Mouse (Mus musculus): ENCODE measurements around the gene Tmem63a. TPM values are rescaled to one million over a fixed set of nuclear protein-coding genes. Genes with fewer than 3 reads are reported as not detected.

The Tmem63a gene
- polyA plus RNA-seq, 1 experiment from 2014 or later: 10.0 TPM

GRCm38 (mm10) chr1:181022265-181022664, 80.1 kb downstream of the Tmem63a start:
- Histone ChIP-seq H3K36me3 (no peaks in the 10 kb centered on the region), H3K27me3 (peaks cover 11% of the 10 kb centered on the region), H3K27ac (no peak overlapping the region), H3K4me3 (no peak overlapping the region), H3K4me2 (no peak overlapping the region), H3K9me3 (replicated peaks) (no peaks in the 10 kb centered on the region), H3K9ac (no peak overlapping the region), H3K4me1 (replicated peaks) (peaks cover 4% of the 10 kb centered on the region; the same call in 1 of the 2 replicates)
- WGBS: 19% methylated on average over 1 of the region's 1 CpGs
- no peak for ATAC-seq (replicated peaks; ENCODE audit: insufficient number of reproducible peaks, insufficient read depth, low FRiP score, low read depth)

Other genes starting within 250 kb of the Tmem63a start
- gene Mixl1, start 245.3 kb upstream of the Tmem63a start, polyA plus RNA-seq (2015; fragmentation: Nextera tagmentation; extraction: Ambion mirVana): 0.08 TPM in 1 of 2 replicates, not detected in the other
- gene Acbd3, start 216.3 kb upstream of the Tmem63a start, polyA plus RNA-seq (2015; fragmentation: Nextera tagmentation; extraction: Ambion mirVana): 16.9 and 20.0 TPM in 2 replicates
- 1,560 and 1,618 TPM in 2 replicates for gene H3f3a, start 128.4 kb upstream of the Tmem63a start, polyA plus RNA-seq (2015; fragmentation: Nextera tagmentation; extraction: Ambion mirVana)
- gene Sde2, start 91.2 kb upstream of the Tmem63a start, polyA plus RNA-seq (2015; fragmentation: Nextera tagmentation; extraction: Ambion mirVana): 20.8 and 22.8 TPM in 2 replicates
- 0.05 and 0.14 TPM in 2 replicates for gene Lefty2, start 49.2 kb upstream of the Tmem63a start, polyA plus RNA-seq (2015; fragmentation: Nextera tagmentation; extraction: Ambion mirVana)
- 42.1 and 57.9 TPM in 2 replicates for gene Pycr2, start 38.1 kb upstream of the Tmem63a start, polyA plus RNA-seq (2015; fragmentation: Nextera tagmentation; extraction: Ambion mirVana)
- gene Lefty1, start 7.3 kb upstream of the Tmem63a start, polyA plus RNA-seq (2015; fragmentation: Nextera tagmentation; extraction: Ambion mirVana): 1.0 and 1.5 TPM in 2 replicates
- 10.0 and 10.7 TPM in 2 replicates for gene Ephx1, start 78.6 kb downstream of the Tmem63a start, polyA plus RNA-seq (2015; fragmentation: Nextera tagmentation; extraction: Ambion mirVana)
- gene 9130409I23Rik, start 108.9 kb downstream of the Tmem63a start, polyA plus RNA-seq (2015; fragmentation: Nextera tagmentation; extraction: Ambion mirVana): not detected in 2 replicates
- 15.5 and 17.7 TPM in 2 replicates for gene Nvl, start 201.9 kb downstream of the Tmem63a start, polyA plus RNA-seq (2015; fragmentation: Nextera tagmentation; extraction: Ambion mirVana)
- 128 and 135 TPM in 2 replicates for gene Cnih4, start 202.3 kb downstream of the Tmem63a start, polyA plus RNA-seq (2015; fragmentation: Nextera tagmentation; extraction: Ambion mirVana)